Mouse (Mus musculus): ENCODE measurements at regions not wholly inside any gene's neighbourhood (a gene's known extent, or its start where the extent isn't known, plus 50 kb on each side); places are given as distances from the start of the nearest gene placed in this dataset.

DNA sequence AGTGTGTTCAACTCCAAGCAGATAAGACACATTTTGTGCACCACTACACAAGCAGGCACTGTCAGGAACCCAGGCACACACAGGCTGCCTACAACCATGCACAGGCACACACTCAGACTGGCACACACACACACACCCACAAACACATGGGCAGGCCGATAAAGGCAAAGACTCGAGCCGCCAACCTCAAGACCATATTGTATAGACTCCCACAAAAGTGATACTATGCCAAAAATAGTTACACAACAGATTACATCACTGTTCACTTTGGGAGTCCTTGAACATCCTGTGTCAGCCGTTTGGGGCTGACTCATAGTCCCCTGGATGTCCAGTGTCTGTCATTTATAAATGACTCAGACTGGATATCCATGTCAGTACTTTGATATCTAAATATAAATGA, 308.6 kb upstream of the Hs6st1 start:
- TF ChIP-seq CTCF (IDR thresholded peaks at IDR 0.05; ENCODE audit: low read depth) (no peak), EP300 (optimal IDR thresholded peaks at IDR 0.05) (no peak)

All from stomach, postnatal 0 days (tissue).